Mouse (Mus musculus) lung, adult 2 months (tissue): Measurements from ENCODE around the gene Ephb4.

Source experiments
- CTCF ChIP-seq: fragments of 200-500 bp; IDR thresholded peaks from 2 replicates; pipeline ENCODE4 v1.5.1; 2011; ENCODE audit warnings: mild to moderate bottlenecking, low read length, control low read depth; ENCODE audit not compliant: insufficient read depth
- POLR2A ChIP-seq: fragments of 200-500 bp; IDR thresholded peaks from 2 replicates; pipeline ENCODE4 v1.6.1; 2011; ENCODE audit warnings: low read depth, mild to moderate bottlenecking, control low read depth, low read length, borderline replicate concordance; ENCODE audit errors: extremely low read depth

- no peak for TF ChIP-seq POLR2A
- no peak for TF ChIP-seq CTCF
These were observed 48.7 kb upstream of the Ephb4 start for GRCm38 (mm10) chr5:137301253-137301652.
